Mouse (Mus musculus): ENCODE results near the gene Gpr37. TPM values are rescaled to one million over a fixed set of nuclear protein-coding genes. Genes with fewer than 3 reads are reported as not detected.

Gene Gpr37
- total RNA-seq, 1 experiment from 2014 or later, result not detected

Other genes with a start within 250 kb of the Gpr37 start
- 34.0 and 41.9 TPM in 2 replicates for gene Pot1a, start 118.5 kb upstream of the Gpr37 start, total RNA-seq (2017)

Measured in neutrophil, adult 5-6 weeks (primary cell).